Mouse (Mus musculus): ENCODE measurements at regions not wholly inside any gene's neighbourhood (a gene's known extent, or its start where the extent isn't known, plus 50 kb on each side); places are given as distances from the start of the nearest gene placed in this dataset.

GRCm38 (mm10) chr12:29192391-29192790 is 335.8 kb upstream of the Myt1l start:
- no peak for DNase-seq (ENCODE audit: low read depth, low spot score)

DNA sequence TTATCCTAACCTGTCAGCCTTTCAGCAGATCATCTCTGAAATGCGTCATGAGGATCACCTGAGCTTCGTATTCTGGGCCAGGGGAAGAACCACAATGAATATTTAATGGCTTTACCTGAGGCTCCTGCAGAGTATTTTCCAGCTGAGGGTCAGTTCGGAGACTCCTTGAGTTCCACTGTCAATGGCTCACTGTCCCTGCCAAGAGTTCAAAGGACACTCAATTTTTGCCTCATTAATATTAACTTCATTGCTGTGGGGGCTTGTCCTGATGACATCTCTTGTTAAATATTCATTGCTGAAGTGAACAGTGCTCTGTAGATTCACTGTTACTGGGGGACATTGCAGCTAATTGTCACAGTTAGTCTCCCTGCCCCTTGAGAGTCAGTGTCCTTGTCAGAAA is 316.2 kb upstream of the Myt1l start:
- DNase-seq (ENCODE audit: low read depth, low spot score) = no peak

GRCm38 (mm10) chr12:29213625-29214024 is 314.6 kb upstream of the Myt1l start:
- no peak for DNase-seq (ENCODE audit: low read depth, low spot score)

GRCm38 (mm10) chr12:29222099-29222498 is 306.1 kb upstream of the Myt1l start:
- no peak for DNase-seq (ENCODE audit: low read depth, low spot score)

- no peak for DNase-seq (ENCODE audit: low read depth, low spot score)
Observed at GRCm38 (mm10) chr12:29226001-29226400, 302.2 kb upstream of the Myt1l start.

DNA sequence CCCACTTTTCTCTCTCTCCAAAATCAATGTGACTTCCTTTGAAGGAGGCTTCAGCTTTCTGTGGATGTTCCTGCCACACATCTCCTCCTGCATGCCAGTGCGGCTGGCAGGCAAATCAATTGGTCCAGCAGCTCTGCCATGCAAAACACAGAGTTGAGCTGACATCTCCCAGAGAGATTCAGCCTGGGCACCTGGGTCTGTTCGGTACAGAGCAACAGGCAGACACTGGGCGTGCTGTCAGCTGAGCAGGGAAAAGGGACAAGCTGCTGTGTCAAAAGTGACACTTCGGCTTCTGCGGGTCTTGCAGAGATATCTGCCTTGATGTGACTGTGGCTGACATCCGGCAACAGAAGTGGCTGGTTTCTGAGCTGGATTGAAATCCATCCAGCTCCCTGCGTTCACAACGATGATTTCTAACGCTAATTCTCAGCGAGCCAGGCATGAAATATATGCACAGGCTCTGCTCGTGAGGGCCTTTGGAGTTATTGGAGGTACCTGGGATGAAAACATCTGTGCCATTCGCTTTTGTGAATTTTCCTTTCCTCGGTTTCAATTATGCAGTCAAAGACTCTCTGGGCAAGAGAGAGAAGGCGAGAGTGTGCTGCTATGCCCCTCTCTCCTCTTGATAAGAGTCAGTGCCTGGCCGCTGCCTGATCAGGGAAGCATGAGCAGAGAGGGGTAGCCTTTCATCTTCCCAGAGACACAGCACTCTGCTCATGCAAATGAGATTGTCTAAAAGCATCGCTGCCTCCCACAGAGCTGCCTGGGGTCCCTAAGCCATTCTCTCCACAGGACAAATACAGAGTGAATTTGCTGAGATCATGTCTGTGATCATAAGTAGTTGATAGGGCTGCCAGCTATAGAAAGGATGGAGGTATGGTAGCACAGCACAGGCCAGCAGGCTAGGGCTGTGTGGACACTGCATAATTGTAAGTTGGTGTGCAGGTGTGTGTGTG is 295.4 kb upstream of the Myt1l start:
- DNase-seq (ENCODE audit: low read depth, low spot score) = no peak

- no peak for DNase-seq (ENCODE audit: low read depth, low spot score)
Observed at GRCm38 (mm10) chr12:29236496-29236895, 291.7 kb upstream of the Myt1l start.

DNA sequence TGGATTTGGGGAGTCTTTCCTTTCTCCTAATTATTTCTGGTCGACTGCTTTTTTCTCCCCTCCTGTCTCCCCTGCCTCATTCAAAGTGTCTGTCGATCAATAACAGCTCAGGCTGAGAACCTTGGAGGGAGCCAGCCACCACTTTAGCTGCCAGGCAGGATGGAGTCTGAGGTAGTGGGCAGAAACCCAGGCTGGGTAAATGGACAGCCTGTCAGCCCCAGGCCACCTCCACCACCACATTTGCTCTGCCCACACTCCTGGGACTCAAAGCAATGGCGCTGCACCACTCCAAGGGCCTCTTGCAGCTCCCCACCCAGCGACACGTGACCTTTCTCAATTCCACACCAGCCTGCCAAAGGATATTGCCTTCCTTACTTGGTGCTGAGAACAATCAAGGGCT is 290.7 kb upstream of the Myt1l start:
- no peak for DNase-seq (ENCODE audit: low read depth, low spot score)

DNA sequence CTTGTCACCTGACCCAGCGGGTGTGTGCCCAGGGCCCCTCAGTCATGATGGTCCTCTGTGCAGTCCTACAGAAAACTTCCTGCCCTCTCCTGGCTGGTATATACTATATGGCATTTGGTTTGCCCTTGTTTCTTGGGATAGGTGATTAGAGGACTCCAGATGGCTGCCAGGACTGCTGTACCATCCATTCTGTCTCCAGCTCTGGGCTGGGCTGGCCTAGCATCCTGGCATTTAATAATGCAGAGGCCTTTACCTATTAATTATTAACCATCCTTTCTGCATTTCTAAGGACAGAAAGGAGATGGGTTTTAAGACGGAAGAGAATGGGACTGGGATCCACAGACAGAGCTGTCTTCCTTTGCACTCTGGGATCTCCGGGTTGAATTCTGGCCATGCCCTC is 288.7 kb upstream of the Myt1l start:
- DNase-seq (ENCODE audit: low read depth, low spot score) = no peak

DNA sequence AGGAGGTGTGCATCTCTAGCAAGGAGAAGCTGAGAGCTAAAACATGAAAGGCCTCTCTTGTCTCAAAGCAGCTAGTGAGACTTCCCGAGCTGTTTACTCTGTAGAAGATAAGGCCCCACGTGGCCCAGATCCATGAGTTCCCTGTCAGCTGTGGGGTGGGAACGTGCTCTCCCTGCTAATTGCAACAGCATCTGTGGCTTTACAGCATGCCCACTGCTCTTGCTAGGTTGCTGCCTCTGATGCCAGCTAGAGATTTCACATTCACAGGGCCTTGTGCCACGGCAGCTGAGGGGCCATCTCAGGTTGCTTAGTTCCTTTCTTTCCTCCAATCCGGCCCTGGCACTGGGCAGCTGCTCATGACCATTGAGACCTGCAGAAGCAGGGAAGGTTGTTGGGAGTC is 288.2 kb upstream of the Myt1l start:
- no peak for DNase-seq (ENCODE audit: low read depth, low spot score)

DNA sequence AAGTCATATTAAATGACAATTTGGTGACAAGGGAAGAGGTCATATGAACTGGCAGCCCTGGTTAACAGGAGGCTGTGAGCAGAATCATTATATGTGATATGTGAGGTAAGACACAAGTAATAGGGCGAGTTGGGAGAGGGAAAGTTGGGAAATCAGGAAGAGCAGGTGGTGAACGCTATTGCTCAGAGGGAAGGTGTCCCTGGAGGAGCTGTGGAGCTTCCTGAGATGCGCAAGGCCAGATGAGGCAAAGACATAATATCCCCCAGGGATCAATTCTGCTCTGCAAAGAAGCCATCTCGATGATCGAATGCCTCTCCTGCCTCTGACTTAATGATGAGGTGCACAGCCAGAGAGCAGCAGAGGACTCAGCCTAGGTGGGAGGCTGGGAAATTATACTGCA is 285.1 kb upstream of the Myt1l start:
- no peak for DNase-seq (ENCODE audit: low read depth, low spot score)

- no peak for DNase-seq (ENCODE audit: low read depth, low spot score)
Observed at GRCm38 (mm10) chr12:29246041-29246440, 282.1 kb upstream of the Myt1l start.

DNA sequence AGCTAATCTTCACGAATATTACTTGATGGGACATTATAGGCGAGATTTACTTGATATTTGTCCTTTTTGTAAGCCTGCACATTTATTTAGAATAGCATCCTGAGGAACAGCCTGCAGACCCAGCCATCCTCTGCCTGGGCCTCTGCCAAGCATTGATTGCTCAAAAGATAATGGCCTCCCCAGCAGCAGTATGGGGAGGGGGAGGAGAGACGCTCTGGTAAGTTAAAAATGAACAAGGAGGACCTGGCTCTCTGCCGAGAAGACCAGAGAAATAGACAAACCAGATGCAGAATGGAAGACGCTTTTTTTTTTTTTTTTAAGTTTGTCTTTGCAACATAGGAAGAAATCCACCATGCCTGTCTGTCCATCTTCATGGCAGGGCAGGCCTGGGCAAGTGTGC is 280.8 kb upstream of the Myt1l start:
- no peak for DNase-seq (ENCODE audit: low read depth, low spot score)

DNA sequence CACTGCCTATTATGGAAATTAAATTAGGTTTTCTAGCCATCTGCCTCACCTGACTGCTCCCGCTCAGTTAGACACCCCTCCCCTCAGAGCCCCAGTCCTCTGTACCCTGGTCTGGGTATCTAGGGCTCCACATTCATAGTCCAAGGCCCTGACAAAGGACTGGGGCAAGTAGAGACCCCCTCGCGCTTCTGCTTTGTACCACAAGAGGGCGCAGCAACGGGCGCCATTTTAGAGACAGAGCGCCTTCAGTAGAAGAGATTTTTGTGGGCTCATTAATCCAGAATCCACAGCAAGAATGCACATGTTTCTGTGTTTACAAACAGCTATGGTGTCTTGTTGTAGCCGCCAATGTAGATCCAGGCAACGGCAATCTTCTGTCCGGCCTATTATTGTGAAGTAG is 279.7 kb upstream of the Myt1l start:
- no peak for DNase-seq (ENCODE audit: low read depth, low spot score)

GRCm38 (mm10) chr12:29256103-29256502 is 272.1 kb upstream of the Myt1l start:
- no peak for DNase-seq (ENCODE audit: low read depth, low spot score)

GRCm38 (mm10) chr12:29257011-29257734 is 271.0 kb upstream of the Myt1l start:
- no peak for DNase-seq (ENCODE audit: low read depth, low spot score)

DNA sequence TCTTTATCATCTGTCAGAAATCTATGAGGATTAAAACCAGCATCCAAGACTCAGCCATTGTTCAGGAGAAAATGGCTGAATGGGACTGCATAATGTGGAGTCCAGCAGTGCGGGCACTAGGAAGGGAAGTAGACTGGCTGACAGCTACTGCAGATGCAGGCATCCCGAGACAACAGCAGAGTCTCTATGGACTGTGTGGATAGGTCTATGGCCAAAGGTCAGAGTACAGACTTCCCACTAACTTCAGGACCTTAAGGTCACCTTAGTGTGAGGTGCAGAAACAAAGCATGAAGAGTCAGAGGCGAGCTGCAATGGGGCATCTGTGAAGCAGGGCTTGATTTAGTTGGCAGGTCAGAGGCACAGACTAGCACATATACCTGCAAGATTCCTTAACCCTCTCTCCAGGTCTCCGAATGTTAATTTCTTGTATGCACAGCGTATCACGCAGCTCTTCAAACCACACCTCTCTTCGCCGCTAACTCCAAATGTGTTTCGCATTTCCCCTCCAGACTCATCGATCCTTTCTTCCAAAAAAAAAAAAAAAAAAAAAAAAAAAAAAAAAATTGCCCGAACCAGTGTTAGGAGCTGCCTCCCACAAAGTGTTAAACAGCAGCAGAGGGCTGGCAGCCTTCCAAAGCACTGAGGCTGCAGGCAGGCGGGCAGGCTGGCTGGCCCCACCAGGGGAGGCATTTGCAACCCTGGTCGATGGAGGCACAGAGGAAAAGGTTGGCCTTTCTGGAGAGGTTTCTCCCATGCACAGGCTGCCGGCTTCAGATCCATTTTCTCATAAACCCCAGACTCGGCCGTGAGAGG is 270.2 kb upstream of the Myt1l start:
- peak; percentile 19 for DNase-seq (ENCODE audit: low read depth, low spot score)

DNA sequence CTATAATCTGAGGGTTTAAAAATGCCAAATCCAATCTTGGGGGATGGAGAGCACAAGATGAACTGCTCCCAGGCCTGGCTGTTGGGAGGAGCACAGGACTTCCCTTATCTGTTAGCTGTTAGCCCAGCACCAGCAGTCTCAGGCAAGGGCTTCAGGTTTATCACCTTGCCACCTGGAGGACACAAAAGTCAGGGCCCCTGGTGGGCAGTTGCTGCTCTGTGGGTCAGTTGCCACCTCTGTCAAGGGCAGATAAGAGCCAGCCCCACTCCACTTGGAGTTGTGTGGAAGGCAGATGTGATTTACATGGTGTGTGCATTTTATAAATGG is 269.7 kb upstream of the Myt1l start:
- DNase-seq (ENCODE audit: low read depth, low spot score) = no peak

DNA sequence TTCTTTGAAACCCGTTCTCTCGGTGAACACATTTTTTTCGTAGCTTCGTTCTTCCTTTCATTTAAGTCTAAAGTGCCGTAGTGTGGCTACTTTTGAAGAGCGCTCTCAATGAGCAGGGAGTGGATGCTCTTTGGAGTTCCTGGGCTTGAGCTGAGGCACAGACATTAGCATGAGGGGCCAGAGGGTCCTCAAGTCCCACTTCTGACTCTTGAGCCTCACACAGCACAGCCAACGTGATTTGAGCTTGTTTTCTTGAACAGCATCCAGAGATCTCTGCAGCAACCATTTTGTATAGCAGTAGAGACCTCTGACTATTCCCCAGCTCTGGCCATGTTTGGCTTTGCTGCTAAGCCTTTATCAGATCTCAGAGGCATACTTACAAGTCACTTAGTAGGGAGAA is 269.2 kb upstream of the Myt1l start:
- no peak for DNase-seq (ENCODE audit: low read depth, low spot score)

DNA sequence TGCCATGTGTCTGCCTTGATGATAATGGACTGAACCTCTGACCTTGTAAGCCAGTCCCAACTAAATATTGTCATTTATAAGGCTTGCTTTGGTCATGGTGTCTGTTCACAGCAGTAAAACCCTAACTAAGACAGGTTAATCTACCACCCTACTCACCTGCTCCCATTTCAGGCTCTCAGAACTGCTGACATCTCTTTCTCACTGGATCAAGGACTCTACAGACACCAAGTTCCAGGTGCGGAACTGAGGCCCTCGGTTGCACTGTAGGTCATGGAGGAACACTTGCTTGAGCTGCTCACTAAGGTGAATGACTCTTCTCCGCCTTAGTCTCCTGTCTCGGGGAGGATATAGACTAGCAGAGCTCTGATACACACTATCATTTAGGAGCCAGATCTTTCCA is 254.0 kb upstream of the Myt1l start:
- no peak for DNase-seq (ENCODE audit: low read depth, low spot score)

DNA sequence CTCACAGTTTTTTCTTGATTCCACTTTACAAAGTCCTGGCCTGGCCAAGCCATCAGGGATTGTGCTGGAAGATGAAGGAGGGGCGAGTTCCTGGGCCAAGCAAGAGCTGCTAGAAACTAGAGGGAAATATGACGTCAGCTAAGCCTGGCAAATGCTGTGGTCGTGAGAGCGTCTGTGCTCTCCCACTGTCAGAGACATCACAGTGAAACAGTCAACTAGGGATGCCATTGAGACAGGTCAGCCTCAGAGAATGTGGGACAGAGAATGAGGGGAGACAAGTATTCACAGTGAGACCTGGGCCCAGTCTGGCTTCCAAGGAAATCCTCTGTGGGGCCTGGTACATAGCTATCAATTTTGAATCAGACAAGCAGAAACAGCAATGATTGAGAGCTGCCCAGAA is 252.5 kb upstream of the Myt1l start:
- DNase-seq (ENCODE audit: low read depth, low spot score) = no peak

DNA sequence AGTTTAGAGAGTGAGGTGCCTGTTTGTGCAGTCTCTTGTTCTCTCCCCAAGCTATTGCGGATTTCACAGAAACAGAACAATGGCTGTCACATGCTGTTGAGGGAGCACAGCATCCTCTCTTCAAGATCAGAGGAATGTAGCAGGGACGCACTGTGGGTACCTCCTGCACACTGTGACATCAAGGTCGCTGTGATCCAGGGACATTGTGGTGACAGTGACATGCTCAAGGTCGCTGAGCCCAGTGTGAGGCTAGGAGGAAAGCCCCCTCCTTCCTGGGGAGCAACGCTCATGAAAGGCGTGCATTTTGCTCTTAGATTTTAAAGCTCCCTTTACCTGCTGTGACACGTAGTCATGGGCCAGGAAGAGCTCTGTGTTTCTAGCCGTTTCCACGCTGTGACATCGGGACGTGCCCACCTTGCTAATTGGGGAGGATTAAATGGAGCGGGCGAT is 248.5 kb upstream of the Myt1l start:
- DNase-seq (ENCODE audit: low read depth, low spot score) = no peak
